Mouse (Mus musculus) cerebellum, adult 9-10 months (tissue): ENCODE measurements around the gene Fance.
A peak's percentile ranks its signal among the peaks of the same experiment; 100 is the strongest.
"Not testable (repeated sequence)": the region's sequence is repeated elsewhere in the genome, so short reads cannot be mapped to it uniquely, and the experiment has no call there.

ENCODE experiments used
- DNase-seq: peaks from one replicate; pipeline ENCODE4 v3.0.0; 2022

The Fance gene

GRCm38 (mm10) chr17:28294449-28295333, 18.6 kb upstream of the Fance start:
- no peak for DNase-seq

DNA sequence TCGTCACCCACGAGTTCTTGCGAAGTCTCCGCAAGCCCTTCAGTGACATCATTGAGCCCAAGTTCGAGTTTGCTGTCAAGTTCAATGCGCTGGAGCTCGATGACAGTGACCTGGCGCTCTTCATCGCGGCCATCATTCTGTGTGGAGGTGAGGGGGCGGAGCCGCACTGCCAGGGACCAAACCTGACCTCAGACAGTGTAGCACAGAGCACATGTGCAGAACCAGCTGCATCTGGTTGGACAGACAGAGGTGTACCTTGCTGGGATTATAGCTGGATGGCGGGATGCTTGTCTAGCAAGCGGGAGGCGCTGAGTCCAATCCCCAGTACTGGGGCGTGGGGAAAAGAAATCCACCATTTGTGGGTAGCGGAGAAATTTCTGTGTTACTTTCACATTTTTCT, 14.4 kb upstream of the Fance start:
- DNase-seq = no peak

DNA sequence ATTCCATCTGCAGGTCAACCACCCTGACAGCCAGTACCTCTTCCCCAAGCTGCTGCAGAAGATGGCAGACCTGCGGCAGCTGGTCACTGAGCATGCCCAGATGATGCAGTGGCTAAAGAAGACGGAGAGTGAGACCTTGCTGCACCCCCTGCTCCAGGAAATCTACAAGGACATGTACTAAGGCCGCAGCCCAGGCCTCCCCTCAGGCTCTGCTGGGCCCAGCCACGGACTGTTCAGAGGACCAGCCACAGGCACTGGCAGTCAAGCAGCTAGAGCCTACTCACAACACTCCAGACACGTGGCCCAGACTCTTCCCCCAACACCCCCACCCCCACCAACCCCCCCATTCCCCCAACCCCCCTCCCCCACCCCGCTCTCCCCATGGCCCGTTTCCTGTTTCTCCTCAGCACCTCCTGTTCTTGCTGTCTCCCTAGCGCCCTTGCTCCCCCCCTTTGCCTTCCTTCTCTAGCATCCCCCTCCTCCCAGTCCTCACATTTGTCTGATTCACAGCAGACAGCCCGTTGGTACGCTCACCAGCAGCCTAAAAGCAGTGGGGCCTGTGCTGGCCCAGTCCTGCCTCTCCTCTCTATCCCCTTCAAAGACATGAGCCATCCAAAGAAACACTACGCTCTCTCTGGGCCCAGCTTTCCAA, 13.5 kb upstream of the Fance start:
- DNase-seq = no peak

- DNase-seq = no peak
Observed at GRCm38 (mm10) chr17:28300323-28300722, 13.0 kb upstream of the Fance start.

- no peak for DNase-seq
Observed at GRCm38 (mm10) chr17:28300850-28301249, 12.5 kb upstream of the Fance start.

GRCm38 (mm10) chr17:28305172-28305571, 8.1 kb upstream of the Fance start:
- no peak for DNase-seq

DNA sequence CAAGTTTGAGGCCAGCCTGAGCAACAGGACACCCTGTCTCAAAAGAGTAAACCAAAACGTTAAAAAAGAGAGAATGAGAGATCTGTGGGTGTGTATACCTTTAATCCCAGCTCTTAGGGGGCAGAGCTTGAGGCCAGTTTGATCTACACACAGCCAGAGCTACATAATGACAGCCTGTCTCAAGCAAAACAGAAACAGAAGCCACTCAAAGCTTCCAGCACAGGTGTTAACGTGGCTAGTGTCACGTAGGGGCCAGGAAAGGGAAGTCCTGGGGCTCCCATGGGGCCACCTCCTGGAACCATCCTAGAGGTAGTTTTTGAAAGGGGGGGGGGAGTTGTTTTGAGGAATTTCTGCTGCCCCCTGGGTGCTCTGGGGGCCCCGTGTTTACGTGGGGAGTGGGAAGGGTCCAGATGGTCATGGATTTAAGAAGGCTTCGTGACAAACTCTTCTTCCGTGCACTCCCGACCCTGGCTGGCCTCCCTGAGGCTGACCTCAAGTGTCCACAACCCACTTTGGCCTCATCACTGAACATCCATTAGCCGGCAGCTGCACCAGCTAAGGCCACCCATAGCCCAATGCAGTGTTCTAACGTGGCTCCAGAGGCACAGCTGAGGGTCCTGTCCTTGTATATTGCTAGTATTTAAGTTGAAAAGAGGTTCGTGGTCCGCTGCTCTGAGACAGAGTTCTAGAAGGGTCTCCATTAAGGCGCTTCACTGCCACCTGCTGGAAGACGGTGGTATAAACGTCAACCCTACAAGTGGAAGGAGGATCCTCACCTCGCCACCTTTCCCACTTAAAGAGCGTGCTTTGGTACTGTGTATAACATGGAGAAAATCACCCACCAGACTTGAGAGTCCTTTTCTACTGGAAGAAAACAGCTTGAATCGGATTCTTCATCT, 4.8 kb upstream of the Fance start:
- DNase-seq = peak; percentile 89

DNA sequence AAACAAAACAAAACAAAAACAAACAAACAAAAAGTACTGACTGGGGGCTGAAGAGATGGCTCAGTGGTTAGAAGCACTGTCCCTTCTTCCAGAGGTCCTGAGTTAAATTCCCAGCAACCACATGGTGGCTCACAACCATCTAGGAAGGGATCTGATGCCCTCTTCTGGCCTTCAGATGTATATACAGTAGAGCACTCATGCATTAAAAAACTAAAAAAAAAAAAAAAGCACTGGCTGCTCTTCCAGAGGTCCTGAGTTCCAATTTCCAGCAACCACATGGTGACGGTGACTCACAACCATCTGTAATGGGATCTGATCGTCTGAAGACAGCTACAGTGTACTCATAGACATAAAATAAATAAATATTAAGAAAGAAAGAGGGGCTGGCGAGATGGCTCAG, 2.5 kb upstream of the Fance start:
- no peak for DNase-seq

- DNase-seq = no peak
Observed at GRCm38 (mm10) chr17:28311366-28312132, 1.8 kb upstream of the Fance start.

DNA sequence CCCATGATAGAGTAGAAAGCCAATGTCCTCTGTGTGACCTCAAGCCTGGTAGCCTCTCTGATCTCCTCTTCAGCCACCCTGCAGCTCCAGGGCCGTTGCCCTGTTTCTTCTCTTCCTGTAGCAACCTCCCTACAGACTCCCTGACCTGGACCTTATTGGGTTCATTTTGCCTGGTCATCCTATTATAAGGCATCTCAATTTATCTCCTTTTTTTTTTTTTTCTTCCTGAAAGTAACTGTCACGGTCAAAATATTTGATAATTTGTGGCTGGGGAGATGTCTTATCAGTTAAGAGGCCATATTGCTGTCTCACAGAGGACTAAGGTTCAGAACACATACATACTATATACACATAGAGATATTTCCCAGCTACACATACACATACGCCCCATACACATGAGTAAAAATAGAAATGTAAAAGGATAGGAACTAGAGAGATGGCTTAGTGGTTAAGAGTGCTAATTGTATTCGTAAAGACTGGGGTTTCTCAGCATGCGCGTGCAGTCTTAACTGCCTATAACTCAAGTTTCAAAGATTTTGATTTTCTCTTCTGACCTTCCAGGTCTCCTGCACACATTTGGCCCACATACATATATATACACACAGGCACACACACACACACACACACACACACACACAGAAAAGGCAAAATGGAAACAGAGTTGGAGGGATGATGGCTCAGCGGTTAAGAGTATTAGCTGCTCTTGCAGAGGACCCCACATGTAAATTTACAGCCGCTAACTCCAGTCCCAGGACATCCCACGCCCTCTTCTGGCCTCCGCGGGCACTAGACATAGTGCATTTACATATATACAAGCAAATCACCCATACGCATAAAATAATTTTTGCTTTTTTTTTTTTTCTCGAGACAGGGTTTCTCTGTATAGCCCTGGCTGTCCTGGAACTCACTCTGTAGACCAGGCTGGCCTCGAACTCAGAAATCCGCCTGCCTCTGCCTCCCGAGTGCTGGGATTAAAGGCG, 797 bp upstream of the Fance start:
- DNase-seq = peak; percentile 66

GRCm38 (mm10) chr17:28313880-28314225, 534 bp downstream of the Fance start:
- DNase-seq = no peak

DNA sequence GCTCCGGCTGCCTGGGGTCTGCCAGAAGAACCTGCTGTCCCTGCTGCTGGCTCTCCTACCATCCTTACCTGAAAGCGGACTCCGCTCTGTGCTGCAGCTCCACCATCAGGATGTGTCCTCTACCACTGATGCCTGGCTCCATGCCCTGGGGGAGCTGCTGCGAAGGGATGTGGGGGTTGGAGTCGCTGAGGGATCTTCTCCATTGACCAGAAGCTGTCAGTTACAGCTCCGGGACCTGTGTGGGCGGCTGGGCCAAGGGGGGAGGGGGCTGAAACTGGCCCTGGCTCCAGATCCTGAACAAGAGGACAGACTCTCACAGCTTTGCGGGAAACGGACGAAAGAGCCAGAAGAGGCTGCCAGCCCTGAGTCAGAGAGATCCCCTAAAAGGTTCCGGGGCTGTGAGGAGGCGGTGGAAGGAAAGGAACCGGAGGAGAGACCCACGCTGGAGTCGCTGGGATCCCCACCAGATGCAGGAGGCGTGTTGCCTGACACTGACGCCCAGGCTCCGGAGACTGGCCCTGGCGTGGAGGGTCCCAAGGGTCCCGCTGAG, 2.4 kb downstream of the Fance start:
- no peak for DNase-seq

GRCm38 (mm10) chr17:28316476-28316875, 3.2 kb downstream of the Fance start:
- DNase-seq = no peak

- DNase-seq = no peak
Observed at GRCm38 (mm10) chr17:28317091-28317490, 3.8 kb downstream of the Fance start.

GRCm38 (mm10) chr17:28317725-28318124, 4.4 kb downstream of the Fance start:
- DNase-seq = no peak

DNA sequence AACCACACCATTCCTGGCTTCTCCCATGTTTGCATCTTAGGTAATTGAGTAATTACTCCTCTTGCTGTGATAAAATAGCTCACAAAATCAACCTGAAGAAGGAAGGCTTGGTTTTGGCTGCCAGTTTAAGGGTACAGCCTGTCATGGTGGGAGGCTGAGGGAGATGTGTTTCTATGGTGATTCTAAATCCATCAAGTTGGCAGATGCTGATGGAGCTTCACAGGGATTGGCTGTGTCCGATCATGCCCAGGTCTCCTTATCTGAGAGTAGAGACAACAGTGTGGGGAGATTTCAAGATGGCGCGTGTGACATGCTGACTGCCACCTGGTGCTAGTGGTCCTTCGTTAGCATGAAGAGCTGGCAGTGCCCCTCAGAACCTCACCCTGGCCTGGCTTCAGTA, 8.4 kb downstream of the Fance start:
- DNase-seq = no peak

GRCm38 (mm10) chr17:28323786-28324185, 10.5 kb downstream of the Fance start:
- no peak for DNase-seq

DNA sequence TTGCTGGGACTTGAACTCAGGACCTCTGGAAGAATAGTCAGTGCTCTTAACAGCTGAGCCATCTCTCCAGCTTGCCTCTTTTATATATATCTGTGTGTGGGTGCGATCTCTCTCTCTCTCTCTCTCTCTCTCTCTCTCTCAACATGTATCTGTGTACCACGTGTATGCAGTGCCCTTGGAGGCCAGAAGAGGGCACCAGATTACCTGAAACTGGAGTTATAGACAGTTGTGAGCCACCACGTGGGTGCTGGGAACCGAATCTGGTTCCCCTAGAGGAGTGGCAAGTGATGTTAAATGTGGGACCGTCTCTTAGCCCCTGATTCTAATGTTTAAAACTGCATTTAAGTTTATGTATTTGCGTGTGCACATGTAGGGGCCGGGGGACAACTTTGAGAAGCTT, 11.1 kb downstream of the Fance start:
- DNase-seq = not testable (repeated sequence)

DNA sequence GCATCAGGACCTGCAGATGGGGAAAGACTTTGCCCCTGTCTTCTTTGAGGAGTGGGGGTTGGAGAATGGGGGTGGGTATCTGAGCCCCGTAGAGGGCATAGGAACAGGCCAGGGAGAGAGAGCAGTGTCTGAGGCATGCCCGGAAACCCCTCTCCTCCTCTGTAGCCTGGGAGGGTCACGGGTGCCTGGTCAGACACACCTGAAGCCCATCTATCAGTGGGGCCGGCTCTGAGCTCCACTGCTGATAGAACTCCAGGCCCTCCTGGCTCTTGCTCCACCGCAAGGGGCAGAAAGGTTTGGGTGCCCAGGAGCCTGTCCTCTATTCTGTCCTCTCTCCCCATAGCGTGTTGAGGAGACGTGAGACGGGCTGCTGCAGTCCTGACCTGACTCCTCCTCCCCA, 12.4 kb downstream of the Fance start:
- DNase-seq = no peak

- no peak for DNase-seq
Observed at GRCm38 (mm10) chr17:28326951-28327350, 13.6 kb downstream of the Fance start.

GRCm38 (mm10) chr17:28327673-28328325, 14.5 kb downstream of the Fance start:
- DNase-seq = no peak
